Mouse (Mus musculus) hematopoietic stem cell, adult 5-6 weeks (primary cell): Measurements from ENCODE around the gene Ticrr. TPM values are rescaled to one million over a fixed set of nuclear protein-coding genes. Genes with fewer than 3 reads are reported as not detected.

Experiments used
- ATAC-seq, 2 experiments: fragments of 125-278 bp in 1 of 2; replicated peaks in 1 of 2; 2 replicates each; pipeline ENCODE4 v1.8.0; 2016 to 2017; ENCODE audit warnings: inconsistent platforms in 2 of 2, mild to moderate bottlenecking in 2 of 2, moderate number of reproducible peaks in 2 of 2, low read depth in 1 of 2, moderate TSS enrichment in 1 of 2; ENCODE audit not compliant: low FRiP score in 2 of 2, poor library complexity in 2 of 2, severe bottlenecking in 2 of 2, insufficient read depth in 1 of 2, low TSS enrichment in 1 of 2
- total RNA-seq: library from RNA; stranded (forward); fragments of 172-1452, 232-1000 nt; gene quantifications from 2 replicates; pipeline ENCODE4 v1.2.3, GENCODE M21; 2017

Ticrr gene
- total RNA-seq = 15.3 and 18.2 TPM in 2 replicates

DNA sequence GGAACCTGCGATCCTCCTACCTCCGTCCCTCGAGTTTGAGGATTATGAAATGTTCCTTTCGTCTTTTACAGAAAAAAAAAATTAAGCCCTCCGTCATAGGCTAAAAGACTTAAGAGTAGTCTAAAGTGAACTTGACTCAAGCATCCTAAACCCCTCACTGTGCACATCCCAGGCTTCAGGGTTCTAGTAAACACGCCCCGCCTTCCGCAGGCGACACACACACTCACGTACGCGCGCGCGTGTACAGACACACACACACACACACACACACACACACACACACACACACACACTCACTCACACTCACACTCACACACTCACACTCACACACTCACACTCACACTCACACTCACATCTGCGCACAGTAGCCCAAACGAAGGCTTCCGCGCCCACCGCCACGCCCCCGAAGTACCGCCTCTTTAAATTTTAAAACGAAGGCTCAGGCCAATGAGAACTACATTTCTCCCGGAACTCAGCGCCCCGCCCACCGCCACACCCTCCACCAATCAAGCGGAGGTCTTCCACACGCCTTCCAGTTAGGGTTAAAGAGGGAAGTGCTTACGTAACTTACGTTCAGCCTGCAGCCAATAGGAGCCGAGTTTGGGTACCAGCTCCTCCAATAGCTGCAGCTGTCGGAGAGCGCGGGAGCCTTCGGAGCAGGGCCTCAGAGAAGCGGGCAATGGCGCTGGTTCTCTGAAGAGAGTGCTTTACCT lies at the start of gene Ticrr:
Gene Ticrr (plus strand): TSS at position 619 of the 713 bp plus-strand sequence.
- peak; percentile 98 to 100 for ATAC-seq

- no peak for ATAC-seq
These were observed 48.1 kb upstream of the Ticrr start for GRCm38 (mm10) chr7:79611901-79612300.

GRCm38 (mm10) chr7:79612783-79613182 lies 47.2 kb upstream of the Ticrr start:
- peak; percentile 59 to 79 for ATAC-seq

DNA sequence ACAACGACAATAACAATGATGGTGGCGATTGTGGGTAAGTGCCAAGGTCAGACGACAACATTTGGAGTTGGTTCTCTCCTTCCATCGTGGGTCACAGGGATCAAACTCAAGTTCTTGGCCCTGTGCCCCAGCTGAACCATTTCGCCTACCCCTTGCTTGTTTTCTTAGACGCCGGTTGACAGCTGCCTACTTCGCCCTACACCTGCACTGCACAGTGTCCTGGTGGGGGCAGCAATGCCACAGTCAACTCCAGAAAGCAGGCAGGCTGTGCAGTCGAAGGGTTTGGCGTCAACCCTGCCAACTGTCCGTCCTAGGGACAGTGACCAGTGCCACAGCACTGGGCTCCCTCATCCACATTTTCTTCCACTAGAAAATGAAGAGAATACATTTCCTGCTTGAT lies 46.7 kb upstream of the Ticrr start:
- no peak for ATAC-seq

- no peak for ATAC-seq
These were observed 45.0 kb upstream of the Ticrr start for GRCm38 (mm10) chr7:79615008-79615407.

- ATAC-seq = no peak
These were observed 44.1 kb upstream of the Ticrr start for GRCm38 (mm10) chr7:79615941-79616340.

GRCm38 (mm10) chr7:79617418-79617817 lies 42.6 kb upstream of the Ticrr start, which contains the start of gene Rhcg:
Gene Rhcg, minus strand, starts transcription at chr7:79617657.
- 0 out of 4 replicates have a peak, but pooled peaks of 1 of the 2 experiments have one; percentile 9 for ATAC-seq

GRCm38 (mm10) chr7:79619493-79619892 lies 40.5 kb upstream of the Ticrr start:
- peak in 1 of 2 experiments; percentile 33; a peak in 1 of 4 replicates for ATAC-seq

- no peak for ATAC-seq
These were observed 36.9 kb upstream of the Ticrr start for GRCm38 (mm10) chr7:79623086-79623485.

DNA sequence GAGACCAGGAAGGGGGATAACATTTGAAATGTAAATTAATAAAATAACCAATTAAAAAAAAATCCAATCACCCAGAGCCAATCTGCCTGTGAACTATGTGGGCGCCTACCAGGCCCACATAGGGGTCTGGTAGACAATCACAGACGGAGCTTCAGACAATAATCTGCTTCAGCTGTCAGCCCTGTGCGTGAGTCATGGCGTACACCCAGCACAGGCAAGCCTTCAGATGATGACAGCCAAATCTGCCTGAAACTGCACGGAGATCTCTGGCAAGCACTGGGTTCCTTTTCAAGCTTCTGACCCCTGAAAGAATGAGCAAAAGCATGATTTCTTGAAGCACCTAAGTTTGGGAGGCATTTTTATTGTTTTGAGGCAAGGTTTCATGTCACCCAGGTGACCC lies 33.8 kb upstream of the Ticrr start:
- ATAC-seq = no peak

GRCm38 (mm10) chr7:79628271-79628913 lies 31.6 kb upstream of the Ticrr start:
- ATAC-seq = no peak

GRCm38 (mm10) chr7:79631773-79632348 lies 28.1 kb upstream of the Ticrr start:
- no peak for ATAC-seq

- ATAC-seq = no peak
These were observed 12.8 kb upstream of the Ticrr start for GRCm38 (mm10) chr7:79647233-79647632.

- peak; percentile 42 to 49; a peak in 2 of 4 replicates for ATAC-seq
These were observed 11.0 kb upstream of the Ticrr start for GRCm38 (mm10) chr7:79649005-79649404.

DNA sequence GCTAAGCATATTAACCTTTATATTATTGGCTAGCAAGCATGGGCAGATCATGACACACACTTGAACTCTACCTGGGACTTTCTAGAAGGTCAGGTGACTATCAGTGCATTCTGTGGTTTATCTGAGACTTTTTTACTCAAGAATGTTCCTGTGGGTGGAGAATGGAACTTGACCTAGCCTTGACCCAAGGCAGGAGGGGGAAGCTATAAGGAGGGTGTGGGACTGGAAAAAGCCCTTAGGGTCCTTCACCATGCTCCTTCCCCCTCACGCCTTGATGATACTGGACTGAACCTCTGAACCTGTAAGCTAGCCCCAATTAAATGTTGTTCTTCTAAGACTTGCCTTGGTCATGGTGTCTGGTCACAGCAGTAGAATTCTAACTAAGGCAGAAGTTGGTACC lies 5.8 kb upstream of the Ticrr start:
- no peak for ATAC-seq

DNA sequence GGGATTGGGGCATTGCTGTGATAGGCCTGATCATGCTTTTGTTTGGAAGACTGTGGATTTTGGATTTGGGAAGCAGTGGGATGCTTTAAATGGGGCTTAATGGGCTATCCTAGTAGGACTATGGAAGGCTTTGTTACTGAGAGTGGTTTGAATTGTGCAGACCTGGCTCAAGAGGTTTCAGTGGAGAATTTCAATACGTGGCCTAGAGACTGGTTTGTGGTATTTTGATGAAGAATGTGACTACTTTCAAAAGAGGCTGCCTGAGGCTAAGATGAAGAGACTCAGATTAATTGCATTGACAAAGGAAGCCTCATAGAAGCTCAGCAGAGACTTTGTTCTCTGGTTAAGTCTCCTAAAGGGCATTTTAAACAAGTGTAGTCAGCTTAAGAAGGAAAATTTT lies 5.4 kb upstream of the Ticrr start:
- ATAC-seq = no peak

GRCm38 (mm10) chr7:79660291-79661150 lies 525 bp downstream of the Ticrr start:
- ATAC-seq = peak in 1 of 2 experiments; percentile 3; a peak in 1 of 4 replicates
